Mouse (Mus musculus): ENCODE results near the gene Fv1.
"Not testable (repeated sequence)": the region's sequence is repeated elsewhere in the genome, so short reads cannot be mapped to it uniquely, and the experiment has no call there.

Fv1 gene

GRCm38 (mm10) chr4:147868450-147869031 is at the start of gene Fv1, which contains the start of gene Miip:
TSS of gene Fv1 (plus strand) at chr4:147868979.
TSS of gene Miip (minus strand) at chr4:147868816.
- peak; percentile 83 to 90 for DNase-seq (ENCODE audit: low spot score in 2 of 2)

GRCm38 (mm10) chr4:147819659-147820058 is 49.1 kb upstream of the Fv1 start:
- not testable (repeated sequence) for DNase-seq (ENCODE audit: low spot score in 2 of 2)

- not testable (repeated sequence) for DNase-seq (ENCODE audit: low spot score in 2 of 2)
These were observed 47.4 kb upstream of the Fv1 start for GRCm38 (mm10) chr4:147821414-147821813.

- no peak for DNase-seq (ENCODE audit: low spot score in 2 of 2)
These were observed 44.4 kb upstream of the Fv1 start for GRCm38 (mm10) chr4:147824389-147824788.

GRCm38 (mm10) chr4:147839282-147839681 is 29.5 kb upstream of the Fv1 start:
- DNase-seq (ENCODE audit: low spot score in 2 of 2): peak in 1 of 2 experiments; percentile 36

GRCm38 (mm10) chr4:147842871-147843270 is 25.9 kb upstream of the Fv1 start:
- DNase-seq (ENCODE audit: low spot score in 2 of 2): no peak

GRCm38 (mm10) chr4:147847614-147848583 is 20.9 kb upstream of the Fv1 start, which contains the start of gene Zfp933:
TSS of gene Zfp933 (minus strand) at chr4:147848366.
- DNase-seq (ENCODE audit: low spot score in 2 of 2): peak; percentile 39 to 64

GRCm38 (mm10) chr4:147848584-147848991 is 20.2 kb upstream of the Fv1 start:
- DNase-seq (ENCODE audit: low spot score in 2 of 2): no peak

GRCm38 (mm10) chr4:147850776-147851175 is 18.0 kb upstream of the Fv1 start:
- no peak for DNase-seq (ENCODE audit: low spot score in 2 of 2)

- DNase-seq (ENCODE audit: low spot score in 2 of 2): no peak
These were observed 6.7 kb upstream of the Fv1 start for GRCm38 (mm10) chr4:147862051-147862450.

GRCm38 (mm10) chr4:147865651-147866050 is 3.1 kb upstream of the Fv1 start:
- no peak for DNase-seq (ENCODE audit: low spot score in 2 of 2)

GRCm38 (mm10) chr4:147866056-147866455 is 2.7 kb upstream of the Fv1 start:
- DNase-seq (ENCODE audit: low spot score in 2 of 2): no peak

- DNase-seq (ENCODE audit: low spot score in 2 of 2): not testable (repeated sequence)
These were observed 2.0 kb upstream of the Fv1 start for GRCm38 (mm10) chr4:147866793-147867192.

- DNase-seq (ENCODE audit: low spot score in 2 of 2): no peak
These were observed 973 bp upstream of the Fv1 start for GRCm38 (mm10) chr4:147867563-147868449.

- no peak for DNase-seq (ENCODE audit: low spot score in 2 of 2)
These were observed 459 bp downstream of the Fv1 start for GRCm38 (mm10) chr4:147869238-147869637.

- no peak for DNase-seq (ENCODE audit: low spot score in 2 of 2)
These were observed 7.2 kb downstream of the Fv1 start for GRCm38 (mm10) chr4:147875852-147876575.

- no peak for DNase-seq (ENCODE audit: low spot score in 2 of 2)
These were observed 9.8 kb downstream of the Fv1 start for GRCm38 (mm10) chr4:147878537-147878936.

GRCm38 (mm10) chr4:147879456-147879855 is 10.7 kb downstream of the Fv1 start:
- no peak for DNase-seq (ENCODE audit: low spot score in 2 of 2)

- DNase-seq (ENCODE audit: low spot score in 2 of 2): no peak
These were observed 11.1 kb downstream of the Fv1 start for GRCm38 (mm10) chr4:147879865-147880264.

- no peak for DNase-seq (ENCODE audit: low spot score in 2 of 2)
These were observed 13.0 kb downstream of the Fv1 start for GRCm38 (mm10) chr4:147881792-147882191.

GRCm38 (mm10) chr4:147883041-147883440 is 14.3 kb downstream of the Fv1 start:
- DNase-seq (ENCODE audit: low spot score in 2 of 2): no peak

Measured in thymus, postnatal 10 days (tissue).